In genomic region chr3:129880925-129881593, GRCm38 (mm10) we compare ENCODE assay signal across 1 mouse cellular context.
TF ChIP-seq lines count a peak whose summit lies in the region.

No protein-coding gene starts in this region.

TF ChIP-seq in MEL, 35 proteins besides CTCF, POLR2A, EP300 and RAD21:
- TF ChIP-seq NRF1 (IDR thresholded peaks at IDR 0.05; ENCODE audit: insufficient read depth, low read depth, low read length, poor library complexity, severe bottlenecking) (peak; percentile 6; the same call in 1 of the 2 replicates), USF1 (IDR thresholded peaks at IDR 0.05; ENCODE audit: low read depth, low read length) (no peak), ZNF384 (IDR thresholded peaks at IDR 0.05; ENCODE audit: low read depth, low read length) (no peak), HCFC1 (IDR thresholded peaks at IDR 0.05; ENCODE audit: low read depth, low read length) (no peak), USF2 (IDR thresholded peaks at IDR 0.05; ENCODE audit: borderline replicate concordance in 1 of 2, insufficient read depth in 1 of 2, low read depth in 1 of 2, low read length in 2 of 2) (no peak), TCF12 (IDR thresholded peaks at IDR 0.05; ENCODE audit: low read depth, low read length) (peak; percentile 81), SMC3 (IDR thresholded peaks at IDR 0.05; ENCODE audit: low read depth, low read length) (no peak), CHD1 (IDR thresholded peaks at IDR 0.05; ENCODE audit: low read depth, low read length) (no peak), MYC (IDR thresholded peaks at IDR 0.05; ENCODE audit: low read depth, low read length) (no peak), NELFE (IDR thresholded peaks at IDR 0.05; ENCODE audit: low read depth, low read length) (peak; percentile 31), SIN3A (IDR thresholded peaks at IDR 0.05; ENCODE audit: low read length) (peak; percentile 53), UBTF (IDR thresholded peaks at IDR 0.05; ENCODE audit: borderline replicate concordance, insufficient read depth, low read depth, low read length) (no peak), E2F4 (IDR thresholded peaks at IDR 0.05; ENCODE audit: borderline replicate concordance, low read depth, low read length) (no peak), GATA1 (IDR thresholded peaks at IDR 0.05; ENCODE audit: low read depth, low read length) (peak; percentile 63), MAFK (IDR thresholded peaks at IDR 0.05; ENCODE audit: borderline replicate concordance, low read depth, low read length) (no peak), ZKSCAN1 (IDR thresholded peaks at IDR 0.05; ENCODE audit: low read depth, low read length) (no peak), KAT2A (conservative IDR thresholded peaks at IDR 0.05; ENCODE audit: low read depth, low read length) (no peak), TAL1 (IDR thresholded peaks at IDR 0.05; ENCODE audit: low read length) (peak; percentile 30), ZMIZ1 (IDR thresholded peaks at IDR 0.05; ENCODE audit: low read depth, low read length) (no peak), MAZ (IDR thresholded peaks at IDR 0.05; ENCODE audit: low read depth, low read length) (0 out of 2 replicates have a peak, but pooled peaks have one; percentile 37), GABPA (IDR thresholded peaks at IDR 0.05; ENCODE audit: low read depth, low read length) (no peak), ETS1 (IDR thresholded peaks at IDR 0.05; ENCODE audit: low read depth, low read length) (peak; percentile 48), JUND (IDR thresholded peaks at IDR 0.05; ENCODE audit: low read depth, low read length) (no peak), TBP (IDR thresholded peaks at IDR 0.05; ENCODE audit: low read depth, low read length) (no peak), POLR2AphosphoS2 (IDR thresholded peaks at IDR 0.05; ENCODE audit: low read length) (no peak), BHLHE40 (IDR thresholded peaks at IDR 0.05; ENCODE audit: borderline replicate concordance, low read depth, low read length) (peak; percentile 67; the same call in 1 of the 2 replicates), ZC3H11A (IDR thresholded peaks at IDR 0.05; ENCODE audit: low read depth, low read length) (no peak), ELF1 (IDR thresholded peaks at IDR 0.05; ENCODE audit: low read depth, low read length) (no peak), MYB (IDR thresholded peaks at IDR 0.05; ENCODE audit: low read depth, low read length) (peak; percentile 73), MAX (IDR thresholded peaks at IDR 0.05; ENCODE audit: low read length) (no peak), CHD2 (IDR thresholded peaks at IDR 0.05; ENCODE audit: low read length) (no peak), MEF2A (IDR thresholded peaks at IDR 0.05; ENCODE audit: extremely low read depth, insufficient replicate concordance, low read depth, low read length, poor library complexity, severe bottlenecking) (no peak), POLR2AphosphoS5 (IDR thresholded peaks at IDR 0.05; ENCODE audit: borderline replicate concordance, low read depth, low read length) (no peak), RCOR1 (IDR thresholded peaks at IDR 0.05; ENCODE audit: low read depth, low read length) (0 out of 2 replicates have a peak, but pooled peaks have one; percentile 16), MXI1 (IDR thresholded peaks at IDR 0.05; ENCODE audit: low read depth, low read length) (no peak; the same call in none of the 2 replicates)
